Comparison of ENCODE assay signal across 14 mouse cellular contexts in genomic region chrX:12001336-12001735, GRCm38 (mm10).
DNase-seq lines count a peak whose midpoint lies in the region; ATAC-seq and TF ChIP-seq lines count a peak whose summit lies in the region.
"Had no signal": no experiment of that assay in that cellular context is flagged by ENCODE, and none has a peak within 500 bp of the region (broad histone marks: within the 10 kb centered on the region; RNA-seq: fewer than 3 reads in every experiment).

No protein-coding gene starts in this region.

- peaks cover 33% of the 10 kb centered on the region for H3K27me3 ChIP-seq in neural tube, embryonic 12.5 days (replicated peaks)
- H3K27me3 ChIP-seq in liver, embryonic 14.5 days (ENCODE audit: control insufficient read depth, insufficient read depth, low read length), result peaks cover 3% of the 10 kb centered on the region; the same call in 1 of the 2 replicates
- no peaks in the 10 kb centered on the region for H3K27me3 ChIP-seq in stomach, postnatal 0 days (ENCODE audit: control insufficient read depth, insufficient read depth, low read length)

- ATAC-seq in neural tube, embryonic 12.5 days (ENCODE audit: low FRiP score, low read depth), result no peak; the same call in 1 of the 2 replicates
- no peak for ATAC-seq in liver, embryonic 14.5 days (ENCODE audit: insufficient read depth)
- ATAC-seq in stomach, postnatal 0 days (ENCODE audit: low FRiP score, low TSS enrichment), result no peak

- TF ChIP-seq CTCF in liver, embryonic 14.5 days (IDR thresholded peaks at IDR 0.05; ENCODE audit: low read depth), result no peak
- TF ChIP-seq CTCF in stomach, postnatal 0 days (IDR thresholded peaks at IDR 0.05; ENCODE audit: low read depth), result no peak

- H3K4me1 ChIP-seq in neural tube, embryonic 12.5 days, result peaks cover 50% of the 10 kb centered on the region
- peaks cover 24 to 47% of the 10 kb centered on the region in 2 experiments for H3K4me1 ChIP-seq in liver, embryonic 14.5 days (replicated peaks; ENCODE audit: control insufficient read depth in 2 of 2, insufficient read depth in 2 of 2, low read length in 1 of 2)
- no peaks in the 10 kb centered on the region for H3K4me1 ChIP-seq in stomach, postnatal 0 days (replicated peaks; ENCODE audit: control insufficient read depth, insufficient read depth)

- no peaks in the 10 kb centered on the region for H3K36me3 ChIP-seq in neural tube, embryonic 12.5 days
- no peaks in the 10 kb centered on the region for H3K36me3 ChIP-seq in liver, embryonic 14.5 days (replicated peaks; ENCODE audit: control insufficient read depth, insufficient read depth, low read depth)
- no peaks in the 10 kb centered on the region for H3K36me3 ChIP-seq in stomach, postnatal 0 days (ENCODE audit: control insufficient read depth, insufficient read depth, low read length)
- H3K36me3 ChIP-seq: limb, embryonic 15.5 days had no signal

- H3K9me3 ChIP-seq in neural tube, embryonic 12.5 days, result no peaks in the 10 kb centered on the region
- H3K9me3 ChIP-seq in liver, embryonic 14.5 days (ENCODE audit: control insufficient read depth, low read length), result no peaks in the 10 kb centered on the region
- H3K9me3 ChIP-seq in stomach, postnatal 0 days (ENCODE audit: control insufficient read depth, low read length), result no peaks in the 10 kb centered on the region
- H3K9me3 ChIP-seq: limb, embryonic 15.5 days had no signal

- TF ChIP-seq EP300 in liver, embryonic 14.5 days (IDR thresholded peaks at IDR 0.05; ENCODE audit: low read depth), result no peak
- TF ChIP-seq EP300 in stomach, postnatal 0 days (optimal IDR thresholded peaks at IDR 0.05), result no peak

- H3K4me3 ChIP-seq in neural tube, embryonic 12.5 days, result no peak overlapping the region
- peak overlapping the region in 1 of 2 experiments; percentile 56; a peak in 2 of 4 replicates for H3K4me3 ChIP-seq in liver, embryonic 14.5 days (ENCODE audit: insufficient read depth in 1 of 2, low read depth in 2 of 2, low read length in 2 of 2)
- no peak overlapping the region for H3K4me3 ChIP-seq in stomach, postnatal 0 days (ENCODE audit: low read depth, low read length)
- H3K4me3 ChIP-seq: gastrocnemius, adult 2 months; layer of hippocampus, adult 2 months; limb, embryonic 15.5 days had no signal

- DNase-seq in cerebellum, postnatal 14 days, result peak; percentile 22 to 48
- no peak for DNase-seq in cerebellum, postnatal 4 days (ENCODE audit: low spot score in 2 of 2)
- no peak for DNase-seq in neural tube, embryonic 10.5 days (ENCODE audit: extremely low spot score, low spot score)
- DNase-seq in liver, embryonic 14.5 days (ENCODE audit: low read depth in 3 of 3, low spot score in 3 of 3), result no peak
- peak; percentile 64 for DNase-seq in retina, postnatal 1 day
- DNase-seq in stomach, postnatal 0 days (ENCODE audit: low spot score), result no peak
- DNase-seq in urinary bladder, postnatal 4 days (ENCODE audit: low spot score in 2 of 2), result no peak
- DNase-seq: gastrocnemius, adult 2 months; heart, postnatal 10 days; kidney, adult 18-20 months; spleen, adult 18-20 months had no signal

- no peak overlapping the region for H3K9ac ChIP-seq in neural tube, embryonic 12.5 days
- H3K9ac ChIP-seq in liver, embryonic 14.5 days (replicated peaks), result peak overlapping the region; percentile 34
- H3K9ac ChIP-seq in stomach, postnatal 0 days (ENCODE audit: low read length), result no peak overlapping the region
- H3K9ac ChIP-seq: limb, embryonic 15.5 days had no signal

- WGBS in neural tube, embryonic 12.5 days, result 3% methylated on average over 16 of the region's 16 CpGs
- WGBS in liver, embryonic 14.5 days (ENCODE audit: insufficient replicate concordance), result 58% methylated on average over 16 of the region's 16 CpGs
- 62% methylated on average over 16 of the region's 16 CpGs for WGBS in stomach, postnatal 0 days

- H3K4me2 ChIP-seq in neural tube, embryonic 12.5 days (replicated peaks), result peak overlapping the region; percentile 28; the same call in 1 of the 2 replicates
- peak overlapping the region; percentile 81 for H3K4me2 ChIP-seq in liver, embryonic 14.5 days (ENCODE audit: low read depth)
- no peak overlapping the region for H3K4me2 ChIP-seq in stomach, postnatal 0 days (replicated peaks; ENCODE audit: low read depth)
- H3K4me2 ChIP-seq: limb, embryonic 15.5 days had no signal

- peak overlapping the region; percentile 33; the same call in 1 of the 2 replicates for H3K27ac ChIP-seq in neural tube, embryonic 12.5 days
- H3K27ac ChIP-seq in liver, embryonic 14.5 days, result peak overlapping the region; percentile 93
- H3K27ac ChIP-seq in stomach, postnatal 0 days (replicated peaks), result no peak overlapping the region
- H3K27ac ChIP-seq: gastrocnemius, adult 2 months; layer of hippocampus, adult 2 months; limb, embryonic 15.5 days had no signal

Comparison
In these comparisons a context has a peak if more than half of its experiments do, and no peak if none do; other contexts are left out.
1. DNase-seq: peak in cerebellum, postnatal 14 days (2 of 2) and retina, postnatal 1 day (single experiment); none in cerebellum, postnatal 4 days (0 of 2), neural tube, embryonic 10.5 days (single experiment), liver, embryonic 14.5 days (0 of 3), stomach, postnatal 0 days (single experiment) and urinary bladder, postnatal 4 days (0 of 2).